Mouse (Mus musculus) liver, adult (tissue): ENCODE data around the gene Pacrg.

Experiments
- GATA4 ChIP-seq: IDR thresholded peaks from 2 replicates; pipeline ENCODE4 v1.6.1; 2014; ENCODE audit warnings: mild to moderate bottlenecking, low read length; ENCODE audit not compliant: insufficient replicate concordance

Gene Pacrg

DNA sequence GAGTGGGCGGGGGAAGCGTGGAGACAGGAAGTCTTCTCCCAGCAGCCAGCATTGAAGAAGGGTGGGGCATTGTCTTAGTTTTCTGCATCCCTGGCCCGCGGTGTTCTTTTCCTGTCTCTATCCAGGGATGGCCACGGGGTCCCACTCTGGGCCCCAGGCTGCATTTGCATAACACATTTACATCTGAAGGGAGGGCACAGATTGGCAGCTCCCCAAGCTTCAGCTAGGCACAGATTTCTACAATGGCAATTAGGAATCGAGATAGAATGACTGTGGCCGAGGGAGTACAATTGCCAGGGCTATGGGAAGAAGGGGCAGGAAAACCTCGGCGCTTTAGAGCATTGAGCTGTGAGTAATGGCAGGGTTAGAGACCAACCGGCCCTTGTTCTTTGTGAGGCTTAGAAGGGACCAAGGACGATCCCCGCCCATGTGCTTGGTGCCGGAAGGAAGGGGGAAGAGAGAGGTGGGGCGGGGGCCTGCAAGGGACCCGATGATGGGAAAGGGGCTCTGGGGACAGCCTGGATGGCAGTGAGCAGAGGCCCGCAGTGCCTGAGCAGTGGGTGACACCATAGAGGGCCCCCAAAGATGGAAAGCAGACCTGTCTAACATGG, 398.5 kb downstream of the Pacrg start:
- TF ChIP-seq GATA4, result no peak

DNA sequence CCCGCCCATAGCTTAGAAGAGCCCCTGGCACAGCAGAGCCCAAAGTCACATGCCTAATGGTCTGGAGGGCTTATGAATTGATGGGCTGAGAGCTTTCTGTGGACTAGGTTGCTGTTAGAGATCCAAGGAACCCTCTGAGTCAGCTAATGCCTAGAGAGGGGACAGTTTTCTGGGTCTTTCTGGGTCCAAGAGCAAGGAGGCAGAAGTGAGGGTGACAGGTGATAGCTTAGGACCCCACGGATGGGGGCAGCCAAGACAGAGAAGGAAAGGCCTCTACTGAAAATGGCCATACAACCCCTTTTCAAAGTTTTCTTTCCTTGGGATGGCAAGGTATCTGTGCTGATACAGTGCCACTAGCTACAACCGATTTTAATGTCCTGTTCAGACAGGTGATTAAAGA, 399.1 kb downstream of the Pacrg start:
- no peak for TF ChIP-seq GATA4

DNA sequence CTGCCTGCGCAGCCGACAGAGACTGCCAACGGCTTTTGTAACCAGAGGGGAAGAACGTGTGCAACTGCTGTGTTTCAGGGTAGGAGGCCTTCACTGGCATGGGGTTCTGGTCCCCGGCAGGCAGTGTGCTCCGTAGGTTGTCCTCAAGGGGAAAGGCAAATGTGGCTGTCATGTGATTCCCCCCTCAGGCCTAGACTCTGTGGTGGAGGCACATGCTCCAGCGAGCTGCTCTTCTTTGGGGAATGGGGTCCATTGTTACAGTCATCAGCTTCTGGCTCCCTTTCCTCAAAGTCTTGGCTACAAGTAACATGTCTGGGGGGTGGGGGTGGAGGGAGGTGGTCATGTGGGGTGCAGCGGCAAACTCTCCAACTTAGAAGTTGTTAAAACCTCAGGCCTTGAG, 400.3 kb downstream of the Pacrg start:
- no peak for TF ChIP-seq GATA4

DNA sequence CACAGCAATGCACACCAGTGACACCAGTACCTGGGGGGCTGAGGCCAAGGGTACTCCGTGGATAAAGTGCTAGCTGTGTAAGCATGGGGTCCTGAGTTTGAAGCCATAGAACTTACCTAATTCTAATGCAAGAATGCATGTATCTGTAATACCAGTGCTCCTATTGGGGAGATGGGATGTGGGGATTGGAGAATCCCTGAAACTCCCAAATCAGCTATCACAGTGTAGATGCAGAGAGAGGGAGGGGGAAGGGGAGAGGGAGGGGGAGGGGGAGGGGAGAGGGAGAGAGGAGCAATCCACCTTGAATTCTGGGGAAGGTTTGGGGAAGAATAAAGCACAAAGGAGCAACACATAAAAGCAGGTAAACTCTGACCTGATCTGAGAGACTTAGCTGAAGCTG, 405.2 kb downstream of the Pacrg start:
- no peak for TF ChIP-seq GATA4

DNA sequence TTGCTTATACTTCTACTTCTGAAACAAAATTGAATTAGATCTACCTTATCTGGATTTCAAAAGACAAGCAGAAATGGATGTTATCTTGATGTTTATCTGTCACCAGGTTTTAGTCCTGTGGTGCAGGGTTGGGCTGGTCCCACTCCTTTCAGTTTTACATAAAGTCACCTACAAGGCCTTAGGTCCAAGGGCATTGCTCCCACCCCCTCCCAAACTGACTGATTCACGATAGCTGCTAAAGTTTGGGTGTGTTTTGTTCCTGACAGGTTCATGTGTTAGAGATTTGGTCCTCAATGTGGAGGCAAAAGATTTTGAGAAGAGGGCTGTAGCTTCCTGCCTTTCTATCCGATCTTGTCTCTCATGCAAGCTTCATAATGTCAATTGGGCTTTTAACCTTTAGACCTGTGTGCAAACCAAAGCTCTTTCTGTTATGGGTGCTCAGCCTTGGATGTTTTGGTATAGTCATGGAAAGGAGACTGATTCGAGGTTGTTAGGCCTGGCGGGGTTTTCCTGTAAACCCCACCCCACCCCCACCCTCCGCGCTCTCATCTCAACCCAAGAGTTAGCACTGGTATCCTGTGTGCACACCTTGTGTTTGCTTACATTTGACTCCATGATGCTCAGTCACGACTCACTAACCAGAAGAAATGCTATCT, 407.5 kb downstream of the Pacrg start:
- no peak for TF ChIP-seq GATA4

DNA sequence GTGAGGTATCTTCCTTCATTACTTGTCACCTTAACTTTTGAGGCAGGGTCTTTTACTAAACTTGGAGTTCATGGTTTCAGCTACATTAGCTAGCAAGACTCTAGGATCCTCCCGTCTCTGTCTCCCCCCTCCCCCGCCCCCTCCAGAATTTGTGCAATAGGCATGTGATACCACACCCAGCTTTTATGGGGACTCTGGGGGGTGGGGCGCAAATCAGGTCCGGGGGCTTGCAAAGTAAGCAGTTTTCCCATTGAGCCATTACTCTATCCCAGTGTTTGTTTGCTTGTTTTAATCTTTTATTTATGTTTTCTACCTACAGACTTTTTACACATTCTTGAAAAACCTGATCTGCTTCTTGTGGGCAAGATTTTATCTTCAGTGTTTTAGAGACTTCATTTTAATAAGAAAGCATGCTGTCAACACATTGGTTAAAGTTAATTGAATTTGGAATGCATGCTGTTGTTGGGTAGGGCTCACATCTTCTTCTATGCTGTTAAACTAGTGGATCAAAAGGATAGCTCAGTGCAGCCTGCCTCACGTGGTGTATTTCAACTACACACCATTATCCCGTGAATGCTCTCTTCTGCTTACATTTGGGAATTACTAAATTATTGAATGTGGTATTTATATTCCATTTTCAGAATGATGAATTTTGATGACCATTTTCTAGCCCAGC, 408.1 kb downstream of the Pacrg start:
- TF ChIP-seq GATA4, result no peak

DNA sequence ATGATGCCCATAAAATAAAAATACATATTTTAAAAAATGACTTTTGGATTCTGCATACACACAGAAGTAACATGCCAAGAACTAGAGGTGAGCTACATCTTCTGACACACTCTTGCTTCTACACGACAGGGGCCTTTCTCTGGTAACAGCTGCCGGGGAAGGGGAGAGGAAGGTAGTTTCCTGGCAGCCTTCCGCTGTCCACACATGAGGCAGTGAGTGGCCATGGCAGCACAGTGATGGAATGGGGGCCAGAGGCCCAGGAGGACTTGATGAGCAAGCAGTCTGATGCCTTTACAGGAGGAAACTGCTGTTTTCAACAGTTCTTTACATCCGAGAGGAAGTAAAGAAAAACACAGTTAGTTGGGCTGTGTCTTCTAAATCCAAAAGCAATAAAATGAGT, 409.3 kb downstream of the Pacrg start:
- TF ChIP-seq GATA4, result no peak

DNA sequence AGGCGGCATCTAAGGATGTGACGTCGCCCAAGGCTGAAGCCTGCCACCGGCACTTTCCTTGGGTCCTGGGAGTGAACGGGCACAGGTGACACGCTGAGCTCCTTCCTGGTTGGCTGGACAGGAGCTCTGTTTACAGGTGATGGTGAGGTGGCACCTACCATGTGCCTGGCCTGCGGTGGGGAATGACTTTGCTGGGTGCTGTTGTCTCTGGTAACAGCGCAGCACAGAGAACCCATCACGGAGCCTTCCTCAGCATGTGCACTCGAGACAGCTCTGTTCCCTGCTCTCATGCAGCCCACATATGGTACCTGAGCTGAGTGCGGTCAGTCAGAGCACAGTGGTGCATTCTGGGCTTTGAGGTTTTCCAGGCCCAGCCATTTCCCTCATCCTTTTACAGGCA, 410.7 kb downstream of the Pacrg start:
- no peak for TF ChIP-seq GATA4

DNA sequence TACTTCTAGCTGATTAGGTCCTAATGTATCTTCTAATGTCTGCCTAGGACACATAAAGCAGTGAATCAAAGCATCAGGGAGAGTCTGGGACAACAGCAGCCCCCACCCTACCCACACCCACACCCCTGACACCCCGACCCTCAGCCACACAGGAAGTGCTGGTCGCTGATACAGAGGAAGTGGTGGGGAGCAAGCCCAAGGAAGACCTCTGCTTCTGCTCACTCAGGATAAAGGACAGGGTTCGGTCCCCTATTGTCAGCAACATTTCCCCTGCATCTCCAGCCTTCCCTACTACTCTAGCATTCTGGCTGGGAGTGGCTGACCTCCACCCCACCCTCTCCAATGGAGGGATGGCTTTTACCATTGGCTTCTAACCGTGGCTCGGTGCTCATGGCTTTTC, 414.8 kb downstream of the Pacrg start:
- no peak for TF ChIP-seq GATA4

DNA sequence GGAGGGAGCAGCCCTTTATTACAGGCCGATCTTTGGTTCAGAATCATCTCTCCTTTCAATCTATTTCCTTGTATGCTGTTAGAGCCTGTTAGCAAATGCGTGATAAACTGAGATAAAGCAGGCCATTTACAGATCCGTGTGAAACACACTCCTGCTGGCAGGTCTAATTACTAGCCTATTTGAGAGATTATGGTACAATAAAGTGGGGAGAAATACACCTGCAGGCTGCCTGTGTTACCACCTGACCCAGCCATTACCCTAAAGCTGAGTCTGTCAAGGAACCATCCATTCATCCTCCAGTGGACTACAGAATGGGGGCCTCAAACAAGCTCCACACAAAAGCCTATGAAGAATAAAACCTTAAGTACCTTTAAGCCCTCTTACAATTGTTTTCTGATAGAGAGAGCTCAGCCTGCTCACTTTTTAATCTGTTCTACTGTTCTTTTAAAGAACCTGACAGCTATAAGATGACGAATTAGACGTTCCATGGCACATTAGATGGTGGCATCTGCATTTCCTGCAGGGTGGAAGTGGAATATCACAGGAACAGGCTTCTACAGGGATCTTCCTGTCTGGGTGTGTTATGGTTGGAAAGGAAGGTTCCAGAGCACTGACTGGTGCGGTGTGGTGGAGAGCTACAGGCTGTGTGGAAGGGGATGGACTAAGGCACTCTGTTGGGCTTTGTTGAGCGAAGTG, 422.4 kb downstream of the Pacrg start:
- TF ChIP-seq GATA4, result no peak

DNA sequence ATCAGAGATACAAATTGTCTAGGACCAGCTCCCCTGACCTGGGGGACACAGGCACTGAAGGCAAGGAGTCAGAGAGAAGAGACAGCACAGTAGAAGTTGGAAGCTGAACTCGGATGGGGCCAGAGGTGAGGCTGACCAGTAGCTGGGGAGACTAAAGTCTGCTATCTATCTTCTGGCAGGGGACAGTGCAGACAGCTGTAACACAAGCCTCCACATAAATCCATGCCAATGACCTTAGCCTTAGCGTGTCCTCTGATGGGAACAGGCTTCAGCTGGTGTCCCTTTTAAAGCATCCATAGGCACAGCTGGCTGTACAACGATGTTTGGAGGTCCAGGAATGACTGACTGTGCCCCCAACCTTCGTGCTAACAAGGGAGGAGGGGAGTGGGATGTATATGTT, 423.1 kb downstream of the Pacrg start:
- TF ChIP-seq GATA4, result no peak

DNA sequence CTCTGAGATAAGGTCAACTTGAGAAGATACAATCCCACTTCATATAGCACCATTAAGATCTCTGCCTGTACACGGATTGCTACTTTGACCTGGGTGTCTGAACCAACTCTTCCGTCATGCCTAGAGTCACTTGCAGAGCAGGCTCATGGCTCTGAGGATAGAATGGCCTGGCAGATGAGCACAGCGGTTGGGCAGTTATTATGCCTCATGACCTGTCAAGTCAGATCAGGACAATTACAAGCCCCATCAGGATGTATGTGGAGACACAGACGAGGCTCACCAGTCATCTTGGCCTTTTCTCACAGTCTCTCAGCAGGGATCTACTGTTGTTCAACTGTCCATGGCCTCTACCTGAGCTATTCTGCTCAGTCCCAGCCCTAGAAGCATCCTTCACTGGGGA, 424.0 kb downstream of the Pacrg start:
- TF ChIP-seq GATA4, result no peak

DNA sequence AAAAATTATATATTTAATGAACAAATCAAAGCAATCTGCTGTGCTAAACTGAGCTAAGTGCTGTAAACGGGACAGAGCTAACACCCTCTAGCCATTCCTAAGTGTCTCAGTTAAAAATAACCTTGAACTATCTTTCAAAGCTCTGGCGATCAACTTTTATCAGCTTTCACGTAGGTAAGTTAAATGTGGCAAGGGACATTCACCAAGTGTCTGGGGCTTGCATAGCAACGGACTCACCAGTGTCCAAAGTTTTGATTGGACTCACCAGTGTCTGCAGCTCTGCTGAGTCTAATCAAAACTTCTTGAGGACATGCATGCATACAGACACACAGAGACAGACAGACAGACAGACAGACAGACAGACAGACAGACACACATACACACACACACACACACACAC, 425.7 kb downstream of the Pacrg start:
- TF ChIP-seq GATA4, result no peak

DNA sequence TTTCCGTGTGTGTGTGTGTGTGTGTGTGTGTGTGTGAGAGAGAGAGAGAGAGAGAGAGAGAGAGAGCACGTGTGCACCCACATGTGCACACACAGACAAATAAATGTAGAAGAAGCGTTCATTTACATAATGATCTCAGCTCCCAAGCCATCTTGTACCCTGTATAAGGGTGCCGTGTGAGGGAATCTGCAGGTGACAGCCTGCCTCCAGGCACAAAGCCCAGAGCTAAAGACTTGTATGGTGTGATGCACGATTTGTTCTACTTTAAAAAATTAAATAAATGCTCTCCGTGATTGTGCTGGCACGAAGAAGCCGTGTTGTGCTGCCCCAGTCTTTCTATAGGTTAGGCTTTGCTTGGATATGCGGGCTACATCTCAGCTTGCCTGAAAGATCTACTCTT, 426.2 kb downstream of the Pacrg start:
- no peak for TF ChIP-seq GATA4

DNA sequence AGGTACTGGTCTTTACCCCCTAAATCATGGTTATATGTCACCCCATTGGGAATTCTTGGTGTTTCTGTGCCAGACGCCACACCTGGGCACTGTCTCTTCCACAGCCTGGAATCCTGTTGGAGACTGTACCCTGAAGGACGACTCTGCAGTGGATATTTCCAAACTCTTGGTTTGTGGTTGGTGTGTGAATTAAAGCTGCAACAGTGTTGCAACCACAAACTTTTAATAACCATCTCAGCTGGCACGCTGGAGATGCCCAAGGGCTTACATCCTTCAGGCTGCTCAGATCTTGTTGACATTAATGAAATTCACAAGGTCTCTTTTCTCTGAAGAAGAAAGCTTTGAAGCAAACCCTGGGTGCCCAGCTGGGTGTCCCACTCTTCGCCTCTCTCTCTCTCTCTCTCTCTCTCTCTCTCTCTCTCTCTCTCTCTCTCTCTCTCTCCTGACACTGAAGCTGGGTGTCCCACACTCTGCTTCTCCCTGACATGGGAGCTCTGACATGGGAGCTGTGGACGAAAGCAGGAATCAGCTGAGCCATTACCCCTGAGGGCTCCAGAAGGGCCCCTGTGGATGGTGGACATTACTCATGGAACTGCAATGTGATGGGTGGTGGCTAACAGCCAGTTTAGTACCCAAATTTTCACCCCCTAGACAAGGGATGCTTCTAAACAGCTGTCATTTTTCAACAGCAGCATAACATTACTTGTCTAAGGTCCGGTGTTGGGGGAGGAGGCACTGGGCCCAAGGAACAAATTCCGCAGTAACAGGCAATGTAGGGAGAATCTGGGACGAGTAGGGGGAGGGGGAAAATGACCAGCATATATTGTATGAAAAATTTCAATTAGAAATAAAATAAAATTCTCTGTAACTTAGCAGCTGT, 429.3 kb downstream of the Pacrg start:
- no peak for TF ChIP-seq GATA4
